Mouse (Mus musculus): ENCODE results near the gene 1700023F06Rik. TPM values are rescaled to one million over a fixed set of nuclear protein-coding genes. Genes with fewer than 3 reads are reported as not detected.

The 1700023F06Rik gene
- total RNA-seq, 2 experiments from 2014 or later = not detected

DNA sequence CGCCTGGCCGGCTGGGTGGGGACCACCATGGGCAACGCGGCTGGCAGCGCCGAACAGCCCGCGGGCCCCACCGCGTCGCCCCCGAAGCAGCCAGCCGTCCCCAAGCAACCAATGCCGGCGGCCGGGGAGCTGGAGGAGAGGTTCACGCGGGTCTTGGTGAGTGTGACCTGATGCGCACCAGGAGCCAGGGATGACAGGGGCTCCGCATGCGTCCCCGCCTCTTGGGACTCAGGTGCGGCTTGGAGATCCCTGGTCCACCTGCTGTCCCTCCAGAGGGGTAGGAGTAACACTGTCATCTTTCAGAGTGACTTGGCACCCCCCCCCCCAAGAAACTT is 37.1 kb downstream of the 1700023F06Rik start:
- DNase-seq = no peak
- intact Hi-C loops (cut with DNase I) = loop anchor here (5.0 kb wide), 1 partner anchor 61 kb away; no protein-coding TSS in a partner anchor

DNA sequence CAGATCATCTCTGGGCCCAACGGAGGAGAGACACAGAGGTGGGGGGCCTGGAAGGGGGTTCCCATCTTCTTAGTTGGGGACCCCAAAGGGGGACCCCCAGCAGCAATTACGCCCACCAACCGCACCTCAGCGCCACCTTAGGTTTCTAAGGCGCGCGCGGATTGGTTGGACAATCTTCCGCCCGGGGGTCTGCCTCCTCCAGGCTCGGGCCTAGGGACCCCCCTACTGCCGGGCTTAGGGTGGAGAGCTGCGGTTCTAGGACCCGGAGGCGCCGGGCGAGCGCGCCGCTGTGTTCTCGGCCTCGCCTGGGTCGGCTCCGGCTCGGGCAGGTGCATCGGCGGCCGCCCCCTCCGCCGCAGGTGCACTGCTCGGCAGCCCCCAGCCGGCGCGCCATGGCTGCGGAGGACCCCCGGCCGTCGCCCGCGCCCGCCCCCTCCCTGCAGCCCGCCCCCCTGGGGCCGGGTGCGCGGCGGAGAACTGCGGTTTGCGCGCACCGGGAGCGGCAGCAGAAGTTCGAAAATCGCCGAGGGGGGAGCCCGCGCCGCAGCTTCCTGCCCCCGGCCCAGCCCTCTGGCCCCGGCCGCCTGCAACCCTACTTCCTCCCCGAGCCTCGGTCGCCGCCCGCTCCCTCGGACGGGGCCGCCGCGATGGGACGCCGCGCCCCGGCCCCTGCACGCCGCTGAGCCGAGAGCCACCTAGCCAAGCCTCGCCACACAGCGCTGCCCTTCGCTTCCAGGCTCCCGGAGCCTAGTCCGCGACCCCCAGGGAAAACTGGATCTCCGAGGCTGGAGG is 37.7 kb downstream of the 1700023F06Rik start, which contains the start of gene Fmnl1:
Gene Fmnl1, plus strand, starts transcription at position 614 of the 792 bp plus-strand sequence.
- DNase-seq = no peak
- intact Hi-C loops (cut with DNase I) = loop anchor here (5.0 kb wide), 1 partner anchor 62 kb away; no protein-coding TSS in a partner anchor

- DNase-seq = no peak
- intact Hi-C loops (cut with DNase I) = loop anchor here (5.0 kb wide), 1 partner anchor 62 kb away; no protein-coding TSS in a partner anchor
Observed at GRCm38 (mm10) chr11:103170111-103170493, 38.3 kb downstream of the 1700023F06Rik start.

DNA sequence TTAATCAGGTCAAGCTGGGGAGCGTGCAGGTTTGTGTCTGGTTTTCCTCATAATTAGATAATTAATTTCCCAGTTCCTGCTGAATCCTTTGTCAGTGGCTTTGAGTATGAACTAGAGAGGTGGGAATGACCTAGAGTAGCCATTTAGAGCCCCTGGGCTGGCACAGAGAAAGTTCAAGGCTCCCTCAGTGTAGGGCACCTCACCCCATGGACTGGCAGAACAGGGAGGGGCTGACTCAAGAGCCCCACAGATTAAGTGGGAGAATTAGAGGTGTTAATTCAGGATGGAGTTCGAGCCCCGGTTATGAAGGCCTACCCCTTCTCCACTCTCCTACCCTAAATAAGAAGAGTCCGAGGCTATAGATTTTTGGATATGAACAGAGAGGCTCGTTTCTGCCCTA is 38.7 kb downstream of the 1700023F06Rik start:
- DNase-seq = no peak
- intact Hi-C loops (cut with DNase I) = loop anchor here (5.0 kb wide), 2 partner anchors 63 to 103 kb away; no protein-coding TSS in a partner anchor

GRCm38 (mm10) chr11:103168690-103169390 is 39.5 kb downstream of the 1700023F06Rik start:
- intact Hi-C loops (cut with DNase I) = loop anchor here (1.0 to 5.0 kb wide), 2 partner anchors 103 to 158 kb away; no protein-coding TSS in a partner anchor
- peak; percentile 60 to 71 for DNase-seq

DNA sequence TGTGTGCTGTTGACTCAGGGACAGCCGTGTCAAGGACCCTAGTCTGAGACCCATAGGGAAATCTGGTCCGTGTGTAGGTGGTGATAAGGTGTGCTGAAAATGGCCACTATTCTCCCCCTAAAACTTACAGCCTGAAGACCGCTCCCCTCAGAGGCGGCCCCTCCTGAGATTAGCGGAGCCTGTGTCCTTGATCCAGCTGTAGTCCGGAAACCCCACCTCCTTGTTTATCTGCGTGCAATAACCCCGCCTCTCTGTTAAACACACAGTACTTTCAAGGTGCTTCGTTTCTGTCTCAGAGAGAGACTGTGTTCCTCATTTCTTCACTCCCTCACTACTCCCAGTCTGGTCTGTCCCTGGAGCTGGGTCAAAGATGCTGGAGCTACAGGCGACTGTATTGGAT is 44.0 kb downstream of the 1700023F06Rik start:
- DNase-seq = no peak
- intact Hi-C loops (cut with DNase I) = no loop called here

GRCm38 (mm10) chr11:103162132-103162531 is 46.2 kb downstream of the 1700023F06Rik start:
- no peak for DNase-seq
- intact Hi-C loops (cut with DNase I) = no loop called here

- intact Hi-C loops (cut with DNase I) = no loop called here
- no peak for DNase-seq
Observed at GRCm38 (mm10) chr11:103161449-103161848, 46.9 kb downstream of the 1700023F06Rik start.

DNA sequence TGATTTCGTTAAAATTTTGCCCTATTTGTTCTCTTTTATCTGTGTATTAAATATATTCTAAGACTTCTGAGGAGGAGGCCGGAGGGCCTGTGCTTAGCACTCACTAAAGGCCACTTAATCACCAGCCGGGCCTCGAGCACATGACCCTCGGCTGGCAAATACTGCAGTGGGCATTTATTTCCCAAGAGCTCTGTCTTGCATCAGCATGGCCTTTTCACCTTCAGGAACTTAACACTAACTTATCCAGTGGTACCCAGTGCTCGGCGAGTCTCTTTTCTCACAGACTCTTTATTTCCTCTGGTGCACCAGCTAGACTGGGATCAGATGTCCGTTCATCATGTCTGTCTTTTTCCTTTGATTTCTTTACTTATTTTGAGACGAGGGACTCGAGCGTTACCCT is 47.6 kb downstream of the 1700023F06Rik start:
- intact Hi-C loops (cut with DNase I) = no loop called here
- no peak for DNase-seq

- peak; percentile 97 to 99 for DNase-seq
- intact Hi-C loops (cut with DNase I) = loop anchor here (1.0 to 2.0 kb wide), 2 partner anchors 42 to 57 kb away; partner anchors contain the start of gene Hexim1
Observed at GRCm38 (mm10) chr11:103158621-103159478, 49.5 kb downstream of the 1700023F06Rik start.

- intact Hi-C loops (cut with DNase I) = no loop called here
- no peak for DNase-seq
Observed at GRCm38 (mm10) chr11:103149771-103150170, 58.6 kb downstream of the 1700023F06Rik start.

Other genes with a start within 250 kb of the 1700023F06Rik start
- gene Nmt1, start 180.4 kb downstream of the 1700023F06Rik start, total RNA-seq (2021) = 10 to 100 TPM; 44.6 to 47.2 TPM
- 10 to 100 TPM; 16.2 to 19.8 TPM for gene Dcakd, start 180.2 kb downstream of the 1700023F06Rik start, total RNA-seq (2021)
- gene Plcd3, start 106.9 kb downstream of the 1700023F06Rik start, total RNA-seq (2021) = 1 to 10 TPM; 3.8 to 4.0 TPM
- gene Acbd4, start 106.9 kb downstream of the 1700023F06Rik start, total RNA-seq (2021) = 10 to 100 TPM; 26.8 to 31.1 TPM
- gene Hexim1, start 92.3 kb downstream of the 1700023F06Rik start, total RNA-seq (2021) = 10 to 100 TPM; 14.7 to 17.0 TPM
- 1 to 10 TPM; 2.1 to 2.9 TPM for gene Hexim2, start 76.1 kb downstream of the 1700023F06Rik start, total RNA-seq (2021)
- gene Fmnl1, start 37.5 kb downstream of the 1700023F06Rik start, total RNA-seq (2021) = 1 to 10 TPM; 3.6 to 5.6 TPM
- gene Spata32, start 9.9 kb upstream of the 1700023F06Rik start, total RNA-seq (2021) = not detected
- 1 to 10 TPM; 1.9 to 2.6 TPM for gene Map3k14, start 58.9 kb upstream of the 1700023F06Rik start, total RNA-seq (2021)
- 1 to 10 TPM; 4.6 to 4.8 TPM for gene Arhgap27, start 155.1 kb upstream of the 1700023F06Rik start, total RNA-seq (2021)
- 10 to 100 TPM; 10.6 to 11.8 TPM for gene Plekhm1, start 204.1 kb upstream of the 1700023F06Rik start, total RNA-seq (2021)

Measured in gastrocnemius, postnatal 36 days (tissue).